Comparison of ENCODE assay signal across 11 mouse cellular contexts in the genomic region with DNA sequence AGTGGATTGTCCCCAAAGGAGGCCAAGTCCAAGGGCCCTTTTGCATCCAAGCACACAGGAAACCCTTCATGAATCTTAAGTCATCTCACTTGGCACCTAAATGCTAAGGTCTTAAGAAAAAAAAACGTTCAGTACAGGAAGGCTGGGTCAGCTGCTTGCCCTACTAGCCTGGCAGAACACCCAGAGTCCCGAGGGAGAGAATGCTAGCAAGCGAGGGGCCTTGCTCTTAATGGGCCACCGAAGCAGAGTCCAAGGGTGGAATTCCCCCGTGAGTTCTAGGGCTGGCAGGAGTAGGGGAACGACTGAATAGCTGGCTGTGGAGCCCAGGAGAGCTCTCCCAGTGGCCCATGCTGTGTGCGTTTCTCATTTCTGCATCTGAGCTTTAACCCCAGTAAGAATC. TPM values are rescaled to one million over a fixed set of nuclear protein-coding genes. Genes with fewer than 3 reads are reported as not detected.
DNase-seq lines count a peak whose midpoint lies in the region; ATAC-seq and TF ChIP-seq lines count a peak whose summit lies in the region.
"Had no signal": no experiment of that assay in that cellular context is flagged by ENCODE, and none has a peak within 500 bp of the region (broad histone marks: within the 10 kb centered on the region; RNA-seq: fewer than 3 reads in every experiment).

No protein-coding gene starts in this region.

- H3K4me2 ChIP-seq in hindbrain, postnatal 0 days (ENCODE audit: low read depth, low read length): no peak overlapping the region
- H3K4me2 ChIP-seq in hindbrain, embryonic 13.5 days: no peak overlapping the region
- H3K4me2 ChIP-seq: midbrain, embryonic 12.5 days had no signal

- no peaks in the 10 kb centered on the region for H3K27me3 ChIP-seq in hindbrain, postnatal 0 days (ENCODE audit: insufficient read depth, low read length)
- H3K27me3 ChIP-seq in hindbrain, embryonic 13.5 days: no peaks in the 10 kb centered on the region
- H3K27me3 ChIP-seq: midbrain, embryonic 12.5 days had no signal

- H3K9ac ChIP-seq in hindbrain, postnatal 0 days (replicated peaks; ENCODE audit: low read length): no peak overlapping the region
- no peak overlapping the region for H3K9ac ChIP-seq in hindbrain, embryonic 13.5 days
- H3K9ac ChIP-seq: midbrain, embryonic 12.5 days had no signal

- no peak overlapping the region for H3K27ac ChIP-seq in hindbrain, postnatal 0 days
- no peak overlapping the region for H3K27ac ChIP-seq in hindbrain, embryonic 13.5 days
- H3K27ac ChIP-seq: midbrain, embryonic 12.5 days had no signal

- TF ChIP-seq CTCF in hindbrain, postnatal 0 days (IDR thresholded peaks at IDR 0.05; ENCODE audit: low read depth): no peak

- no peaks in the 10 kb centered on the region for H3K9me3 ChIP-seq in hindbrain, postnatal 0 days (ENCODE audit: low read length)
- no peaks in the 10 kb centered on the region for H3K9me3 ChIP-seq in hindbrain, embryonic 13.5 days

- peak; percentile 7 for DNase-seq in cerebellum, adult 9-10 months
- DNase-seq in cerebellum, postnatal 14 days: no peak
- peak; percentile 59 for DNase-seq in hindbrain, postnatal 0 days (ENCODE audit: low spot score)
- peak; percentile 44 for DNase-seq in thymus, postnatal 4 days
- no peak for DNase-seq in thymus, postnatal 10 days (ENCODE audit: low spot score in 2 of 2)
- no peak for DNase-seq in T-cell, adult 2 months (ENCODE audit: low spot score)
- no peak for DNase-seq in c-Kit-positive CD71-positive TER-119-positive erythroid progenitor cells, embryonic 14.5 days (ENCODE audit: low spot score)

- H3K36me3 ChIP-seq in hindbrain, postnatal 0 days (ENCODE audit: insufficient read depth, low read length): no peaks in the 10 kb centered on the region
- H3K36me3 ChIP-seq in hindbrain, embryonic 13.5 days: no peaks in the 10 kb centered on the region
- H3K36me3 ChIP-seq: midbrain, embryonic 12.5 days had no signal

- 0 out of 2 replicates have a peak, but pooled peaks have one; percentile 18 for ATAC-seq in hindbrain, postnatal 0 days
- no peak for ATAC-seq in hindbrain, embryonic 13.5 days (ENCODE audit: low FRiP score)

- no peak overlapping the region for H3K4me3 ChIP-seq in hindbrain, postnatal 0 days (ENCODE audit: low read length)
- no peak overlapping the region for H3K4me3 ChIP-seq in hindbrain, embryonic 13.5 days
- H3K4me3 ChIP-seq: midbrain, embryonic 12.5 days had no signal

- 44% methylated on average over 7 of the region's 7 CpGs for WGBS in hindbrain, postnatal 0 days
- 60% methylated on average over 7 of the region's 7 CpGs for WGBS in hindbrain, embryonic 13.5 days

- no peaks in the 10 kb centered on the region for H3K4me1 ChIP-seq in hindbrain, postnatal 0 days (ENCODE audit: insufficient read depth, low read length)
- peaks cover 13% of the 10 kb centered on the region; the same call in 1 of the 2 replicates for H3K4me1 ChIP-seq in hindbrain, embryonic 13.5 days (replicated peaks)
- H3K4me1 ChIP-seq: midbrain, embryonic 12.5 days had no signal

RNA-seq across cellular contexts. Expression of a gene that starts 2.3 kb away (rescaled TPM):
- 0.10 TPM in 1 of 2 replicates, not detected in the other for total RNA-seq in hindbrain, postnatal 0 days (2014; rRNA removed)
- polyA plus RNA-seq in hindbrain, postnatal 0 days (2015; fragmentation: Nextera tagmentation; extraction: Ambion mirVana): 0.44 and 0.49 TPM in 2 replicates
- polyA plus RNA-seq in hindbrain, embryonic 13.5 days (2015; fragmentation: Nextera tagmentation; extraction: Ambion mirVana): 0.21 and 0.29 TPM in 2 replicates
- polyA plus RNA-seq: embryonic facial prominence, embryonic 11.5 days; neural tube, embryonic 14.5 days had no signal

RNA-seq across cellular contexts. Expression of a gene that starts 23.2 kb away (rescaled TPM):
- 14.1 and 19.2 TPM in 2 replicates for total RNA-seq in hindbrain, postnatal 0 days (2014; rRNA removed)
- 38.1 and 41.6 TPM in 2 replicates for polyA plus RNA-seq in hindbrain, postnatal 0 days (2015; fragmentation: Nextera tagmentation; extraction: Ambion mirVana)
- polyA plus RNA-seq in hindbrain, embryonic 13.5 days (2015; fragmentation: Nextera tagmentation; extraction: Ambion mirVana): 35.6 TPM in 2 replicates

RNA-seq across cellular contexts. Expression of a gene that starts 39.0 kb away (rescaled TPM):
- total RNA-seq in hindbrain, postnatal 0 days (2014; rRNA removed): 26.4 and 41.9 TPM in 2 replicates
- 10.3 and 12.2 TPM in 2 replicates for polyA plus RNA-seq in hindbrain, postnatal 0 days (2015; fragmentation: Nextera tagmentation; extraction: Ambion mirVana)
- 10.4 and 10.8 TPM in 2 replicates for polyA plus RNA-seq in hindbrain, embryonic 13.5 days (2015; fragmentation: Nextera tagmentation; extraction: Ambion mirVana)

RNA-seq across cellular contexts. Expression of a gene that starts 49.5 kb away (rescaled TPM):
- 84.4 and 89.3 TPM in 2 replicates for total RNA-seq in hindbrain, postnatal 0 days (2014; rRNA removed)
- 140 and 152 TPM in 2 replicates for polyA plus RNA-seq in hindbrain, postnatal 0 days (2015; fragmentation: Nextera tagmentation; extraction: Ambion mirVana)
- 59.8 and 62.9 TPM in 2 replicates for polyA plus RNA-seq in hindbrain, embryonic 13.5 days (2015; fragmentation: Nextera tagmentation; extraction: Ambion mirVana)

Comparison
In these comparisons a context has a peak if more than half of its experiments do, and no peak if none do; other contexts are left out.
1. DNase-seq: peak in cerebellum, adult 9-10 months (single experiment), hindbrain, postnatal 0 days (single experiment) and thymus, postnatal 4 days (single experiment); none in cerebellum, postnatal 14 days (0 of 2), thymus, postnatal 10 days (0 of 2), T-cell, adult 2 months (single experiment) and c-Kit-positive CD71-positive TER-119-positive erythroid progenitor cells, embryonic 14.5 days (single experiment).